Mouse (Mus musculus): ENCODE data around the gene Zdhhc13.

DNA sequence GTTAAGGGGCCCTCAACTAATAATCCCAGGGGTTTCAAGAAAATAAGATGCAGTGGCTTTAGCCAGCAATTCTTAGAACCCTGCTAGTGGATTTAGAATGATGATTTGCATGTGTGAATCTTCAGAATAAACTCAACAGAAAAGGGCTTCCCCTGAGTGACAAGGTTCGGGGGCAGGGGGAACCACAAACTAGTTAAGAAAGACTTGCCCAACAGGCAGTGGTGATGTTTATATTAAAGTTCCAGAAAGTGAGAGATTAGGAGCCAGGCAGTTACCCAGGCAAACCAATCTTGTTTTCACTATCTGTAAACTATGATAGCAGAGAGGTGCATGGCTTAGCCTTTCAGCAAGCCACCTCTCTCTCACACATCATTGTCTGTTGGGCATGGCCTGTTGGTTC lies 43.9 kb downstream of the Zdhhc13 start:
- TF ChIP-seq CTCF (IDR thresholded peaks at IDR 0.05; ENCODE audit: insufficient read depth, low read length) (no peak), POLR2A (IDR thresholded peaks at IDR 0.05; ENCODE audit: borderline replicate concordance, extremely low read depth, low read depth, low read length) (no peak)
